In genomic region chr1:169816939-169817338, GRCm38 (mm10) we compare ENCODE assay signal across 27 mouse cellular contexts.
A peak's percentile ranks its signal among the peaks of the same experiment; 100 is the strongest.
DNase-seq lines count a peak whose midpoint lies in the region; TF ChIP-seq lines count a peak whose summit lies in the region.
"Had no signal": no experiment of that assay in that cellular context is flagged by ENCODE, and none has a peak within 500 bp of the region (broad histone marks: within the 10 kb centered on the region; RNA-seq: fewer than 3 reads in every experiment).

No protein-coding gene starts in this region.

- peaks cover 3% of the 10 kb centered on the region for H3K4me1 ChIP-seq in cortical plate, adult 2 months (ENCODE audit: control insufficient read depth, insufficient read depth, low read length)
- H3K4me1 ChIP-seq: heart, embryonic 13.5 days; hindbrain, embryonic 10.5 days; kidney, embryonic 15.5 days; liver, embryonic 12.5 days; midbrain, embryonic 13.5 days had no signal

- H3K4me3 ChIP-seq in cortical plate, adult 2 months (ENCODE audit: insufficient read depth, low read length) = no peak overlapping the region
- H3K4me3 ChIP-seq: embryonic facial prominence, embryonic 13.5 days; forebrain, embryonic 10.5 days; gastrocnemius, adult 2 months; heart, embryonic 13.5 days; hindbrain, embryonic 10.5 days; hindbrain, embryonic 15.5 days; kidney, embryonic 15.5 days; liver, embryonic 12.5 days; midbrain, embryonic 13.5 days; neural tube, embryonic 15.5 days had no signal

- intact Hi-C loops in left cerebral cortex, postnatal 25 days (cut with DNase I) = loop anchor here (2.0 to 5.0 kb wide), 2 partner anchors 70 to 80 kb away; partner anchors contain the start of gene Rgs4
- intact Hi-C loops in left cerebral cortex, postnatal 10 days (cut with DNase I) = no loop called here

- TF ChIP-seq POLR2A in cortical plate, adult 2 months (IDR thresholded peaks at IDR 0.05; ENCODE audit: extremely low read depth, insufficient read depth, low read length) = 0 out of 2 replicates have a peak, but pooled peaks have one; percentile 15

- peak overlapping the region; percentile 19; the same call in 1 of the 2 replicates for H3K27ac ChIP-seq in cortical plate, adult 2 months (ENCODE audit: insufficient read depth, low read length)
- H3K27ac ChIP-seq: embryonic facial prominence, embryonic 13.5 days; forebrain, embryonic 10.5 days; gastrocnemius, adult 2 months; heart, embryonic 13.5 days; hindbrain, embryonic 10.5 days; hindbrain, embryonic 15.5 days; kidney, embryonic 15.5 days; liver, embryonic 12.5 days; midbrain, embryonic 13.5 days; neural tube, embryonic 15.5 days had no signal

- no peak for TF ChIP-seq CTCF in cortical plate, adult 2 months (IDR thresholded peaks at IDR 0.05; ENCODE audit: extremely low read depth, insufficient read depth, low read length)

- DNase-seq in frontal cortex, adult 2 months (ENCODE audit: extremely low spot score in 1 of 2, low spot score in 1 of 2) = peak; percentile 46 to 74
- DNase-seq in frontal cortex, postnatal 10 days (ENCODE audit: low spot score in 2 of 2) = no peak
- DNase-seq in left cerebral cortex, postnatal 25 days (ENCODE audit: low spot score in 2 of 2) = peak; percentile 40 to 83
- no peak for DNase-seq in left cerebral cortex, postnatal 10 days (ENCODE audit: extremely low spot score in 1 of 2, low spot score in 2 of 2)
- DNase-seq in MN1 (ENCODE audit: low spot score) = peak; percentile 84
- DNase-seq in testis, postnatal 14 days (ENCODE audit: low spot score) = no peak
- DNase-seq: adrenal gland, postnatal 10 days; B cell, adult 2 months; cerebellum, adult 11-12 months; cerebellum, adult 9-11 months; gastrocnemius, adult 2 months; heart, postnatal 10 days; kidney, adult 11 months; kidney, postnatal 25 days; left cerebral cortex, postnatal 4 days; liver, postnatal 0 days; lung, postnatal 4 days had no signal

Comparison
In these comparisons a context has a peak if more than half of its experiments do, and no peak if none do; other contexts are left out.
1. DNase-seq: peak in frontal cortex, adult 2 months (2 of 2), left cerebral cortex, postnatal 25 days (2 of 2) and MN1 (single experiment); none in frontal cortex, postnatal 10 days (0 of 2), left cerebral cortex, postnatal 10 days (0 of 2) and testis, postnatal 14 days (single experiment).